Mouse (Mus musculus): Measurements from ENCODE around the gene Ralgps1.

DNA sequence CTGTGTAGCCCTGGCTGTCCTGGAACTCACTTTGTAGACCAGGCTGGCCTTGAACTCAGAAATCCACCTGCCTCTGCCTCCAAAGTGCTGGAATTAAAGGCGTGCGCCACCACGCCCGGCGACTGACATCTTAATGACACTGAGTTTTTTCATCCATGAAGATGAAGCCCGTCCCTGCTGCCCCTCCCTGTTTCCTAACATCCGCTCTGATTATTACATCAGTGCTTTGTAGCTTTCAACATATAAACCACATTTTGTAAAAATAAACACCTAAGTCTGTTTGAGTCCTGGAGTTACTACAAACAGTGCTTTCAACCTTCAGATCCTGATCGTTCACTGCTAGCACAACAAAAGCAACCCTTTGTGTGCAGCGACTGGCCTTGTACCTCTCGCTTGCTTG lies 91.5 kb downstream of the Ralgps1 start:
- no peak for TF ChIP-seq POLR2A (IDR thresholded peaks at IDR 0.05; ENCODE audit: control insufficient read depth in 1 of 2, insufficient read depth in 1 of 2, low read depth in 1 of 2, low read length in 2 of 2, poor library complexity in 1 of 2)
- no peak for TF ChIP-seq CTCF (IDR thresholded peaks at IDR 0.05 in 2 of 3, conservative IDR thresholded peaks at IDR 0.05 in 1 of 3; ENCODE audit: control insufficient read depth in 1 of 3, insufficient read depth in 1 of 3, low read depth in 2 of 3, low read length in 3 of 3, poor library complexity in 1 of 3, severe bottlenecking in 1 of 3)
- TF ChIP-seq MAZ (IDR thresholded peaks at IDR 0.05; ENCODE audit: low read depth, low read length): no peak
- TF ChIP-seq MYB (IDR thresholded peaks at IDR 0.05; ENCODE audit: low read depth, low read length): no peak
- no peak for TF ChIP-seq EP300 (IDR thresholded peaks at IDR 0.05; ENCODE audit: low read depth in 1 of 2, low read length in 2 of 2)
- TF ChIP-seq TAL1 (IDR thresholded peaks at IDR 0.05; ENCODE audit: low read length): no peak
- TF ChIP-seq MEF2A (IDR thresholded peaks at IDR 0.05; ENCODE audit: extremely low read depth, insufficient replicate concordance, low read depth, low read length, poor library complexity, severe bottlenecking): no peak
- no peak for TF ChIP-seq UBTF (IDR thresholded peaks at IDR 0.05; ENCODE audit: borderline replicate concordance, insufficient read depth, low read depth, low read length)
- TF ChIP-seq TCF12 (IDR thresholded peaks at IDR 0.05; ENCODE audit: low read depth, low read length): no peak
- TF ChIP-seq ZKSCAN1 (IDR thresholded peaks at IDR 0.05; ENCODE audit: low read depth, low read length): no peak
- no peak for TF ChIP-seq HCFC1 (IDR thresholded peaks at IDR 0.05; ENCODE audit: low read depth, low read length)
- TF ChIP-seq USF1 (IDR thresholded peaks at IDR 0.05; ENCODE audit: low read depth, low read length): no peak

Measured in MEL (cell line).